Comparison of ENCODE assay signal across 22 mouse cellular contexts in genomic region chr6:56843229-56843628, GRCm38 (mm10). TPM values are rescaled to one million over a fixed set of nuclear protein-coding genes. Genes with fewer than 3 reads are reported as not detected.
DNase-seq lines count a peak whose midpoint lies in the region; ATAC-seq and TF ChIP-seq lines count a peak whose summit lies in the region.
"Had no signal": no experiment of that assay in that cellular context is flagged by ENCODE, and none has a peak within 500 bp of the region (broad histone marks: within the 10 kb centered on the region; RNA-seq: fewer than 3 reads in every experiment).

No protein-coding gene starts in this region.

- H3K27ac ChIP-seq in forebrain, postnatal 0 days (ENCODE audit: low read depth, low read length), result no peak overlapping the region
- no peak overlapping the region for H3K27ac ChIP-seq in forebrain, embryonic 13.5 days
- H3K27ac ChIP-seq in lung, postnatal 0 days (ENCODE audit: low read length), result no peak overlapping the region

- no peak for DNase-seq in forebrain, postnatal 0 days
- DNase-seq in frontal cortex, postnatal 14 days (ENCODE audit: low spot score in 2 of 2), result no peak
- peak; percentile 68 for DNase-seq in heart, adult 11 months
- DNase-seq in heart, postnatal 4 days, result no peak
- peak; percentile 30 for DNase-seq in lung, postnatal 0 days (ENCODE audit: low spot score)
- DNase-seq in lung, postnatal 4 days, result no peak
- DNase-seq: adrenal gland, adult 2 months; adrenal gland, adult 8-10 months; adrenal gland, postnatal 10 days; adrenal gland, postnatal 14 days; adrenal gland, postnatal 25 days; adrenal gland, postnatal 36 days; B cell, adult 2 months; cerebellum, adult 11 months; cerebellum, adult 11-12 months had no signal

- no peak overlapping the region for H3K4me2 ChIP-seq in forebrain, postnatal 0 days (ENCODE audit: low read depth)
- H3K4me2 ChIP-seq in forebrain, embryonic 13.5 days, result no peak overlapping the region
- no peak overlapping the region for H3K4me2 ChIP-seq in lung, postnatal 0 days (replicated peaks; ENCODE audit: low read depth, low read length)

- no peaks in the 10 kb centered on the region for H3K4me1 ChIP-seq in forebrain, postnatal 0 days (ENCODE audit: insufficient read depth)
- no peaks in the 10 kb centered on the region for H3K4me1 ChIP-seq in forebrain, embryonic 13.5 days
- no peaks in the 10 kb centered on the region for H3K4me1 ChIP-seq in lung, postnatal 0 days (ENCODE audit: insufficient read depth, low read depth, low read length)

- no peaks in the 10 kb centered on the region for H3K9me3 ChIP-seq in forebrain, postnatal 0 days (ENCODE audit: low read length)
- H3K9me3 ChIP-seq in forebrain, embryonic 13.5 days (replicated peaks), result no peaks in the 10 kb centered on the region
- no peaks in the 10 kb centered on the region for H3K9me3 ChIP-seq in lung, postnatal 0 days (ENCODE audit: low read length)
- H3K9me3 ChIP-seq: G1E had no signal

- H3K36me3 ChIP-seq in forebrain, postnatal 0 days (ENCODE audit: insufficient read depth), result no peaks in the 10 kb centered on the region
- no peaks in the 10 kb centered on the region for H3K36me3 ChIP-seq in forebrain, embryonic 13.5 days (ENCODE audit: poor library complexity, severe bottlenecking)
- H3K36me3 ChIP-seq in lung, postnatal 0 days (ENCODE audit: insufficient read depth, low read length), result 0 out of 2 replicates have a peak, but pooled peaks cover 3% of the 10 kb centered on the region
- H3K36me3 ChIP-seq: G1E had no signal

- H3K9ac ChIP-seq in forebrain, postnatal 0 days, result no peak overlapping the region
- no peak overlapping the region for H3K9ac ChIP-seq in forebrain, embryonic 13.5 days
- no peak overlapping the region for H3K9ac ChIP-seq in lung, postnatal 0 days (replicated peaks; ENCODE audit: low read depth)

- no peak for TF ChIP-seq EP300 in lung, postnatal 0 days (IDR thresholded peaks at IDR 0.05)

- 79% methylated on average over 3 of the region's 3 CpGs for WGBS in forebrain, postnatal 0 days
- 82% methylated on average over 3 of the region's 3 CpGs for WGBS in forebrain, embryonic 13.5 days
- WGBS in lung, postnatal 0 days, result 74% methylated on average over 3 of the region's 3 CpGs

- no peak overlapping the region for H3K4me3 ChIP-seq in forebrain, postnatal 0 days (ENCODE audit: low read depth, low read length)
- H3K4me3 ChIP-seq in forebrain, embryonic 13.5 days, result no peak overlapping the region
- H3K4me3 ChIP-seq in lung, postnatal 0 days (ENCODE audit: low read depth, low read length), result no peak overlapping the region

- H3K27me3 ChIP-seq in forebrain, postnatal 0 days (ENCODE audit: insufficient read depth, low read length), result no peaks in the 10 kb centered on the region
- H3K27me3 ChIP-seq in forebrain, embryonic 13.5 days, result no peaks in the 10 kb centered on the region
- no peaks in the 10 kb centered on the region for H3K27me3 ChIP-seq in lung, postnatal 0 days (replicated peaks; ENCODE audit: insufficient read depth, low read length)
- H3K27me3 ChIP-seq: CH12.LX, Patski had no signal

- peak; percentile 58; the same call in 1 of the 2 replicates for ATAC-seq in forebrain, postnatal 0 days
- ATAC-seq in forebrain, embryonic 13.5 days, result no peak
- ATAC-seq in frontal cortex, adult (ENCODE audit: low TSS enrichment), result peak; percentile 31; the same call in 1 of the 2 replicates
- no peak for ATAC-seq in lung, postnatal 0 days
- ATAC-seq: activated CD4-positive, CD25-positive, alpha-beta regulatory T cell, adult 4 months; CD4-positive, CD25-positive, alpha-beta regulatory T cell, adult 4 months; Patski had no signal

- no peak for TF ChIP-seq CTCF in forebrain, postnatal 0 days (IDR thresholded peaks at IDR 0.05; ENCODE audit: low read depth)
- no peak for TF ChIP-seq CTCF in lung, postnatal 0 days (IDR thresholded peaks at IDR 0.05)

RNA-seq across cellular contexts. Expression of gene Fkbp9, which starts 11.4 kb away (rescaled TPM):
- total RNA-seq in forebrain, postnatal 0 days (2014; rRNA removed), result 41.4 and 47.8 TPM in 2 replicates
- 31.4 and 33.8 TPM in 2 replicates for polyA plus RNA-seq in forebrain, postnatal 0 days (2015; fragmentation: Nextera tagmentation; extraction: Ambion mirVana)
- 24.4 and 27.7 TPM in 2 replicates for polyA plus RNA-seq in forebrain, embryonic 13.5 days (2015; fragmentation: Nextera tagmentation; extraction: Ambion mirVana)
- 100 to 1,000 TPM; 130 to 135 TPM for total RNA-seq in heart, postnatal 4 days (2021)
- 130 and 134 TPM in 2 replicates for polyA plus RNA-seq in lung, postnatal 0 days (2015; fragmentation: Nextera tagmentation; extraction: Ambion mirVana)
- polyA plus RNA-seq: activated CD4-positive, CD25-positive, alpha-beta regulatory T cell, adult 4 months; CD4-positive, CD25-positive, alpha-beta regulatory T cell, adult 4 months; G1E had no signal

RNA-seq across cellular contexts. Expression of gene Kbtbd2, which starts 45.6 kb away (rescaled TPM):
- total RNA-seq in forebrain, postnatal 0 days (2014; rRNA removed), result 49.1 and 57.1 TPM in 2 replicates
- polyA plus RNA-seq in forebrain, postnatal 0 days (2015; fragmentation: Nextera tagmentation; extraction: Ambion mirVana), result 14.5 and 18.7 TPM in 2 replicates
- polyA plus RNA-seq in forebrain, embryonic 13.5 days (2015; fragmentation: Nextera tagmentation; extraction: Ambion mirVana), result 36.0 and 36.8 TPM in 2 replicates
- 10 to 100 TPM; 43.7 to 44.9 TPM for total RNA-seq in heart, postnatal 4 days (2021)
- polyA plus RNA-seq in lung, postnatal 0 days (2015; fragmentation: Nextera tagmentation; extraction: Ambion mirVana), result 20.5 and 21.5 TPM in 2 replicates

Comparison
In these comparisons a context has a peak if more than half of its experiments do, and no peak if none do; other contexts are left out.
1. ATAC-seq: peak in forebrain, postnatal 0 days (single experiment) and frontal cortex, adult (single experiment); none in forebrain, embryonic 13.5 days (single experiment) and lung, postnatal 0 days (single experiment).
2. DNase-seq: peak in heart, adult 11 months (single experiment) and lung, postnatal 0 days (single experiment); none in forebrain, postnatal 0 days (single experiment), frontal cortex, postnatal 14 days (0 of 2), heart, postnatal 4 days (single experiment) and lung, postnatal 4 days (0 of 2).